Mouse (Mus musculus): ENCODE data around the gene Ifi27l2b. TPM values are rescaled to one million over a fixed set of nuclear protein-coding genes. Genes with fewer than 3 reads are reported as not detected.
A peak's percentile ranks its signal among the peaks of the same experiment; 100 is the strongest.

The Ifi27l2b gene
- total RNA-seq, 2 experiments from 2014 or later, result not detected

DNA sequence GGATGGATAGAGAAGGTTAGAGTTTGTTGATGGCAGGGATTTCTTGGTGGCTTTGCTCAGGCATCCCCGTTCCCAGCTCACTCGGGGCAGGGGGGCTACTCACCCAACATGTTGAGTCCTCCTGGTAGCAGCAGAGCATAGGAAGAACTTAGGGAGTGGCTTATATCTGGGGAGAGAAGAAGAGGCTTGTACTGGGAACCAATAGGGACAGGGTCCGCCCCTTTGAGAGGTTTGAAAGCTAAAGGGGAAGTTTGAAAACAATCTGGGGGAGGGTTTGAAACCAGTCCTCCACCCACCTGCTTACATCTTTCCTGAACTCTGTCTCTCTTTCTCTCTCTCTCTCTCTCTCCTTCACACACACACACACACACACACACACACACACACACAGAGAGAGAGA, 13.5 kb downstream of the Ifi27l2b start, which contains the start of gene Ifi27l2a:
Gene Ifi27l2a, minus strand, starts transcription at position 157 of the 400 bp plus-strand sequence.
- no peak for DNase-seq (ENCODE audit: extremely low spot score in 1 of 2, low spot score in 1 of 2)

- no peak for DNase-seq (ENCODE audit: extremely low spot score in 1 of 2, low spot score in 1 of 2)
Measured at GRCm38 (mm10) chr12:103437601-103438000, 19.4 kb downstream of the Ifi27l2b start.

- no peak for DNase-seq (ENCODE audit: extremely low spot score in 1 of 2, low spot score in 1 of 2)
Measured at GRCm38 (mm10) chr12:103434861-103435260, 22.2 kb downstream of the Ifi27l2b start.

DNA sequence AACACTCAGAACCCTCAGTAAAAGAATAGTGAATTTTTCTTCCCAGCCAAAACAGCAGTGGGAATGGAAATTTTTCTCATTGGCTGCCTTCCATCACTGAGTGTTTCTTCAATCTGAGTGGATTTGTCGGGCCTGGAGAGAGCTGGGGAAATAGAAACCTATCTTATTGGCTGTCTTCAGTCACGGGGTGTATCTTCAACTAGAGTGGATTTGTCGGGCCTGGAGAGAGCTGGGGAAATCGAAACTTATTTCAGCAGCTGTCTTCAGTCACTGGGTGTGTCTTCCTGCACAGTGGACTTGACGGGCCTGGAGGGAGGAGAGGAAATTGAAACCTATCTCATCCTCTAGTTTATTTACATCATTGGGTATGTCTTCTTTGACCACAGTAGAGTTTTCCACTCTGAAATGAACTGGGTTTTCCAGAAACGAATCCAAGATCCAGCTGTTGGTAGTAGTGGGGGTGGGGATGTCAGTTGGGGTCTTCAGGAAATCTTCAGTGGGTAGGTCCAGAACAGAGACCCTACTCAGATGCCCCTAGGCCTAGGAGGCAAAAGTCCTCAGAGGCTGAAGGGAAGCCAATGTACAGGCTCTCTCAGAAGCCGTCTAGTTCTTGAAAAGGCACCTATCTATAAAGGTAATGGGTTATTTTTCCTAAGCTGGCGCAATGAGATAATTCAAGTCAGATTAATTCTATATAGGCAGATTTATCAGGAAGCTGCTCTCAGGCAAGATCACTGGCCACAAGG, 22.9 kb downstream of the Ifi27l2b start, which contains the start of gene Ifi27:
Gene Ifi27, plus strand, starts transcription at position 226 of the 746 bp plus-strand sequence.
- DNase-seq (ENCODE audit: extremely low spot score in 1 of 2, low spot score in 1 of 2), result peak in 1 of 2 experiments; percentile 11

GRCm38 (mm10) chr12:103433430-103433829, 23.6 kb downstream of the Ifi27l2b start:
- no peak for DNase-seq (ENCODE audit: extremely low spot score in 1 of 2, low spot score in 1 of 2)

GRCm38 (mm10) chr12:103426710-103427109, 30.3 kb downstream of the Ifi27l2b start:
- DNase-seq (ENCODE audit: extremely low spot score in 1 of 2, low spot score in 1 of 2), result no peak

DNA sequence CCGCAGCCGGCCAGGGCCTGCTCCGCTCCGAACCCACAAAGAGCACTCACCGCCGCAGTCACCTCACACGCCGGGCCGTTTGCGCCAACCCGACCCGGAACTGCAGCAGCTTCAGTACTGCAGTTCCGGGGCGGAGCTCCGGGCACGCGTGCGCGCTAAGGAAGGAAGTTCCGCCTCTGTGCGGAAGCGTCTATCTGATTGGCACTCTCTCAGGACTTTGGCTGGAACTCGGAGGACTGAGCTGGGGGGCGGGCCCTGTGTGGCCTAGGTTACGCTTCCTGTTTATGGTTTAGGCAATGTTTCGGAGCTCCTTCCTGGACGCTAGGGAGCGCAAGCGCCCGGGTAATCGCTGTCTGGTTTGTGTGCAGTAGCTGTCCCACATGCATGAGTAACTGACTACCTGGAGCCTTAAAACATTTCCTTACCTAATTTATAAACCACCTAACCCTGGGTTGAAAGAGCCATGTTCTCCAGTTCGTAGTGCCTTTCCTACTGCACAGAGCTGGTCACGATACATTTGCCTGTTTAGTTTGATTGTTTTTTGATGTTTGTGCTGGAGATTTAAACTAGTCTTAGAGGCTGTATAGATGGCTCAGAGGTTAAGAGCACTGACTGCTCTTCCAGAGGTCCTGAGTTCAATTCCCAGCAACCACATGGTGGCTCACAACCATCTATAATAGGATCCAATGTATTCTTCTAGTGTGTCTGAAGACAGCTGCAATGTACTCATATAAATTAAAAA, 31.1 kb downstream of the Ifi27l2b start, which contains the start of gene Ddx24:
Gene Ddx24, minus strand, starts transcription at position 102 of the 742 bp plus-strand sequence.
- DNase-seq (ENCODE audit: extremely low spot score in 1 of 2, low spot score in 1 of 2), result peak; percentile 87 to 91

- no peak for DNase-seq (ENCODE audit: extremely low spot score in 1 of 2, low spot score in 1 of 2)
Measured at GRCm38 (mm10) chr12:103425016-103425728, 31.9 kb downstream of the Ifi27l2b start.

DNA sequence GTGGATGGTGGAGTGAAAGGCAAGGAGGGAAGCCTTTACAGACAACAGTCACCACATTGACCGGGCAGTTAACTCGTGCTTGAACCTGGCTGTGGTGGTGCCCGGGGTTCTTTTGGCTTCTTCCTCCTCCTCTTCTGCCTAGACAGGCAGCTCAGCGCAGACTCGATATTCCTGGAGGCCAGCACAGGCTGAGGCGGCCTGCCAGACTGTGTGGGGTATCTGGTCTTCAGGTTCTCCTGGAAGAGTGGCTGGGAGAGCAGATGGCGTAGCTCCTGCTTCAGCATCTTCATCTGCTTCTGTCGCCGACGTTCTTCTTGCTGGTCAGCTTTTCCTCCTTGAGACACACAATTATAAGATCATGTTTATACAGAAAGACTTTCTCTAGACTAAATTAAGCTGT, 48.9 kb downstream of the Ifi27l2b start:
- no peak for DNase-seq (ENCODE audit: extremely low spot score in 1 of 2, low spot score in 1 of 2)

DNA sequence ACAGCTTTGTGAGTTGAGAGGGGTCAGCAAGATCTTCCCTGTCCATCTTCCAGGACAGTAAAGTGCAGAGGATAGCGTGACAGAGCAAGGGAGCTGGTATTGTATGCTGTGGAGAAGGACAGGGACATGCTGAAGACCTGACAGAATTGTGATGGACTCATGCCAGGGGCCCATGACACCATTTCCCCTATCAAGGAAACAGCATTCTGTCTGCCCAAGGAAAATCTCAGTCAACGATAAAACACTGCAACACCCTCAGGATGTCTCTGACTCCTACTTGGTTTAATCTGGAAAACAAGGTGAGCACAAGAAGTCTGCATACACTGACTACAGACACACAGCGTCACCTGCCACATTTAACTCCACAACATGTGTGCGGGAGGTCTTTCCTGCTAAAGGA, 49.3 kb downstream of the Ifi27l2b start, which contains the start of gene 9330161L09Rik:
Gene 9330161L09Rik, minus strand, starts transcription at position 101 of the 400 bp plus-strand sequence.
- no peak for DNase-seq (ENCODE audit: extremely low spot score in 1 of 2, low spot score in 1 of 2)

DNA sequence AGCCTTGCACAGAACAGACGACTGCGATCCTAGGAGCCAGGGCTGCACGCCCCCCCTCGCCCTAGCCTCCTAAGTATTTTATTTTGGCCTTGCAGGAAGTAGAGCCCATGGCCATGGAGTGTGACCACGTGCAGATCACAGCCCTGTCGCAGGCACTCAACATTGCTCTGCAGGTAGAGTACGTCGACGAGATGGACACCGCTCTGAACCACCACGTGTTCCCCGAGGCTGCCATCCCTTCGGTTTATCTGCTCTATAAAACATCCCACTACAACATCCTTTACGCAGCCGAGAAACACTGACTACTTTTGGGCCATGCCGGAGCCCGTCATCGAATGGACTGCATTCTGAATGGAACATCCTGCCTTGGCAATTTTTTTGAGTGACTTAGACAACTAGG, 52.9 kb downstream of the Ifi27l2b start:
- DNase-seq (ENCODE audit: extremely low spot score in 1 of 2, low spot score in 1 of 2), result no peak

Other genes with a start within 250 kb of the Ifi27l2b start
- 1 to 10 TPM; 6.0 to 7.3 TPM for gene Prima1, start 215.1 kb downstream of the Ifi27l2b start, total RNA-seq (2021)
- 1 to 10 TPM; 1.5 to 2.3 TPM for gene Fam181a, start 146.2 kb downstream of the Ifi27l2b start, total RNA-seq (2021)
- gene Asb2, start 101.2 kb downstream of the Ifi27l2b start, total RNA-seq (2021), result 1 to 10 TPM; 1.9 to 2.2 TPM
- gene Otub2, start 68.5 kb downstream of the Ifi27l2b start, total RNA-seq (2021), result 10 to 100 TPM; 46.6 to 53.9 TPM
- gene 9330161L09Rik, start 49.4 kb downstream of the Ifi27l2b start, total RNA-seq (2021), result 1 to 10 TPM; 1.6 to 3.4 TPM
- gene Ddx24, start 31.4 kb downstream of the Ifi27l2b start, total RNA-seq (2021), result 100 to 1,000 TPM; 211 to 223 TPM
- 10 to 100 TPM; 74.1 to 81.0 TPM for gene Ifi27, start 23.0 kb downstream of the Ifi27l2b start, total RNA-seq (2021)
- 1 to 10 TPM; 1.2 to 1.6 TPM for gene Ifi27l2a, start 13.5 kb downstream of the Ifi27l2b start, total RNA-seq (2021)
- 10 to 100 TPM; 43.6 to 47.9 TPM for gene Ppp4r4, start 75.1 kb upstream of the Ifi27l2b start, total RNA-seq (2021)
- gene Serpina10, start 174.2 kb upstream of the Ifi27l2b start, total RNA-seq (2021), result not detected
- not detected for gene Serpina6, start 200.0 kb upstream of the Ifi27l2b start, total RNA-seq (2021)
- not detected for gene Serpina16, start 218.9 kb upstream of the Ifi27l2b start, total RNA-seq (2021)
- gene Serpina1f, start 238.3 kb upstream of the Ifi27l2b start, total RNA-seq (2021), result not detected

Data from layer of hippocampus, postnatal 25 days (tissue).